ENCODE assay signal across 32 mouse cellular contexts in genomic region chr11:99284833-99285312, GRCm38 (mm10). TPM values are rescaled to one million over a fixed set of nuclear protein-coding genes. Genes with fewer than 3 reads are reported as not detected.
A peak's percentile ranks its signal among the peaks of the same experiment; 100 is the strongest.
DNase-seq lines count a peak whose midpoint lies in the region; ATAC-seq and TF ChIP-seq lines count a peak whose summit lies in the region.
"Had no signal": no experiment of that assay in that cellular context is flagged by ENCODE, and none has a peak within 500 bp of the region (broad histone marks: within the 10 kb centered on the region; RNA-seq: fewer than 3 reads in every experiment).

Gene Krt24 (minus strand): TSS chr11:99285262.

- DNase-seq in cerebellum, adult 2 months, result no peak
- DNase-seq in cerebellum, postnatal 14 days, result no peak
- peak; percentile 43 for DNase-seq in retina, postnatal 1 day
- no peak for DNase-seq in retina, embryonic 14.5 days (ENCODE audit: low spot score)
- no peak for DNase-seq in left cerebral cortex, adult 8-10 months (ENCODE audit: low spot score in 2 of 2)
- DNase-seq: adrenal gland, adult 8-10 months; gastrocnemius, postnatal 14 days; heart, postnatal 14 days; kidney, adult 2 months; layer of hippocampus, adult 9-11 months; liver; lung, adult 2 months; lung, postnatal 14 days; right cerebral cortex, postnatal 25 days; thymus, postnatal 14 days had no signal

- no peak for TF ChIP-seq POLR2A in cerebellum, adult 2 months (IDR thresholded peaks at IDR 0.05; ENCODE audit: borderline replicate concordance, insufficient read depth, low read length)

- H3K27me3 ChIP-seq in cerebellum, adult 2 months (ENCODE audit: control insufficient read depth, insufficient read depth, low read length), result no peaks in the 10 kb centered on the region
- no peaks in the 10 kb centered on the region for H3K27me3 ChIP-seq in embryonic facial prominence, embryonic 12.5 days
- no peaks in the 10 kb centered on the region for H3K27me3 ChIP-seq in limb, embryonic 13.5 days
- H3K27me3 ChIP-seq: forebrain, embryonic 12.5 days; hindbrain, embryonic 15.5 days; midbrain, embryonic 15.5 days had no signal

- no peak within 1 kb of the TSS for H3K9ac ChIP-seq in embryonic facial prominence, embryonic 12.5 days
- no peak within 1 kb of the TSS for H3K9ac ChIP-seq in limb, embryonic 13.5 days
- H3K9ac ChIP-seq: forebrain, embryonic 12.5 days; hindbrain, embryonic 15.5 days; liver, embryonic 14.5 days; midbrain, embryonic 15.5 days had no signal

- WGBS in cerebellum, adult 2 months, result 57% methylated on average over 11 of the region's 11 CpGs
- 40% methylated on average over 11 of the region's 11 CpGs for WGBS in embryonic facial prominence, embryonic 12.5 days
- 37% methylated on average over 11 of the region's 11 CpGs for WGBS in limb, embryonic 13.5 days

- ATAC-seq in embryonic facial prominence, embryonic 12.5 days (ENCODE audit: insufficient number of reproducible peaks, insufficient read depth, low FRiP score, low TSS enrichment), result no peak
- ATAC-seq in limb, embryonic 13.5 days (ENCODE audit: low FRiP score, low read depth), result peak; percentile 48; the same call in 1 of the 2 replicates
- ATAC-seq in frontal cortex, adult (ENCODE audit: low TSS enrichment), result no peak
- ATAC-seq: inflammation-experienced regulatory T-cells, adult 6 months; midbrain, embryonic 15.5 days had no signal

- H3K27ac ChIP-seq in cerebellum, adult 2 months (ENCODE audit: insufficient read depth, low read length), result peak within 1 kb of the TSS; percentile 93
- 0 out of 2 replicates have a peak within 1 kb of the TSS, but pooled peaks have one; percentile 36 for H3K27ac ChIP-seq in embryonic facial prominence, embryonic 12.5 days
- no peak within 1 kb of the TSS for H3K27ac ChIP-seq in limb, embryonic 13.5 days
- H3K27ac ChIP-seq: forebrain, embryonic 12.5 days; hindbrain, embryonic 10.5 days; hindbrain, embryonic 15.5 days; kidney, postnatal 0 days; liver, embryonic 14.5 days; midbrain, embryonic 15.5 days had no signal

- no peaks in the 10 kb centered on the region for H3K9me3 ChIP-seq in embryonic facial prominence, embryonic 12.5 days
- H3K9me3 ChIP-seq in limb, embryonic 13.5 days, result no peaks in the 10 kb centered on the region
- H3K9me3 ChIP-seq: forebrain, embryonic 12.5 days; G1E; hindbrain, embryonic 10.5 days; hindbrain, embryonic 15.5 days; midbrain, embryonic 15.5 days had no signal

- peaks cover 38% of the 10 kb centered on the region for H3K4me1 ChIP-seq in cerebellum, adult 2 months (ENCODE audit: control insufficient read depth, insufficient read depth, low read length)
- peaks cover 5% of the 10 kb centered on the region; the same call in 1 of the 2 replicates for H3K4me1 ChIP-seq in embryonic facial prominence, embryonic 12.5 days
- H3K4me1 ChIP-seq in limb, embryonic 13.5 days, result peaks cover 8% of the 10 kb centered on the region
- H3K4me1 ChIP-seq: midbrain, embryonic 15.5 days had no signal

- TF ChIP-seq CTCF in cerebellum, adult 2 months (IDR thresholded peaks at IDR 0.05; ENCODE audit: borderline replicate concordance, insufficient read depth, low read depth, low read length), result no peak

- no peak within 1 kb of the TSS for H3K4me3 ChIP-seq in cerebellum, adult 2 months (replicated peaks; ENCODE audit: insufficient read depth, low read depth, low read length)
- no peak within 1 kb of the TSS for H3K4me3 ChIP-seq in embryonic facial prominence, embryonic 12.5 days
- H3K4me3 ChIP-seq in limb, embryonic 13.5 days, result no peak within 1 kb of the TSS
- H3K4me3 ChIP-seq: forebrain, embryonic 12.5 days; hindbrain, embryonic 10.5 days; hindbrain, embryonic 15.5 days; midbrain, embryonic 15.5 days had no signal

- no peaks in the 10 kb centered on the region for H3K36me3 ChIP-seq in embryonic facial prominence, embryonic 12.5 days
- no peaks in the 10 kb centered on the region for H3K36me3 ChIP-seq in limb, embryonic 13.5 days
- H3K36me3 ChIP-seq: forebrain, embryonic 12.5 days; G1E; hindbrain, embryonic 10.5 days; hindbrain, embryonic 15.5 days; midbrain, embryonic 15.5 days had no signal

- H3K4me2 ChIP-seq in embryonic facial prominence, embryonic 12.5 days (replicated peaks), result no peak within 1 kb of the TSS
- H3K4me2 ChIP-seq in limb, embryonic 13.5 days (replicated peaks), result no peak within 1 kb of the TSS
- H3K4me2 ChIP-seq: forebrain, embryonic 12.5 days; hindbrain, embryonic 15.5 days; midbrain, embryonic 15.5 days had no signal

RNA-seq across cellular contexts. Expression of gene Krt24, which starts in this region (rescaled TPM):
- 0.44 and 0.65 TPM in 2 replicates for polyA plus RNA-seq in cerebellum, adult 2 months (2012; rRNA removed)
- polyA plus RNA-seq in embryonic facial prominence, embryonic 12.5 days (2016; fragmentation: Nextera tagmentation; extraction: Ambion mirVana), result 0.33 and 0.51 TPM in 2 replicates
- polyA plus RNA-seq in limb, embryonic 13.5 days (2015; fragmentation: Nextera tagmentation; extraction: Ambion mirVana), result 0.78 and 1.1 TPM in 2 replicates
- not detected for total RNA-seq in left cerebral cortex, adult 8-10 months (2022)
- total RNA-seq: adrenal gland, adult 8-10 months; adrenal gland, postnatal 4 days; G1E; gastrocnemius, postnatal 14 days; granulocyte monocyte progenitor cell, adult 5-6 weeks; heart, postnatal 14 days; left cerebral cortex, postnatal 14 days; neutrophil, adult 5-6 weeks had no signal
- polyA plus RNA-seq: forebrain, embryonic 12.5 days; G1E; heart, embryonic 14.5 days; hindbrain, embryonic 10.5 days; inflammation-experienced regulatory T-cells, adult 6 months; kidney, adult 2 months; kidney, postnatal 0 days; liver, embryonic 14.5 days; lung, adult 2 months; midbrain, embryonic 15.5 days; neural tube, embryonic 11.5 days had no signal
